Mouse (Mus musculus): ENCODE results near the gene Thada.

Thada gene

DNA sequence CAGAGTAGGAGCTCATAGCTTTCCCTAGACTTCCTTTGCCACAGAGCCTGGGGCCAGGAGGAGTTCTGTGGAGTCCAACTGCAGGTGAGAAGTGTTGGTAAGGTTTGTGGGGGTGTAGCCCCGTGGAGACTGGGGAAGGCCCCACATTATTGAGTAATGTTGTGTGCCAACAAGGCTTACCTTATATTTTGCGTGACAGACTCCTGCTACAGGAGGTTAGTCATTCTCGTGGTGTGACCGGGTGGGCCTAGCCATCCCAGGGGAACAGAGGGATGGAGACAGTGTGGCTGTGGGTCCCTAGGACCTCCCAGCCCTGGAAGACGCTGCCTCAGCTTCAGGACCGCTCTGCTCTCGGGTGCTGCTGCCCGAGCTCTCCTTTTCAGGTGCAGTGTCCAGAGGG is 301.9 kb downstream of the Thada start:
- no peak for DNase-seq (ENCODE audit: low read depth, low spot score)

GRCm38 (mm10) chr17:84163066-84163785 is 302.8 kb downstream of the Thada start:
- no peak for DNase-seq (ENCODE audit: low read depth, low spot score)

GRCm38 (mm10) chr17:84162211-84162760 is 303.7 kb downstream of the Thada start:
- no peak for DNase-seq (ENCODE audit: low read depth, low spot score)

GRCm38 (mm10) chr17:84161231-84161854 is 304.7 kb downstream of the Thada start:
- DNase-seq (ENCODE audit: low read depth, low spot score) = no peak

DNA sequence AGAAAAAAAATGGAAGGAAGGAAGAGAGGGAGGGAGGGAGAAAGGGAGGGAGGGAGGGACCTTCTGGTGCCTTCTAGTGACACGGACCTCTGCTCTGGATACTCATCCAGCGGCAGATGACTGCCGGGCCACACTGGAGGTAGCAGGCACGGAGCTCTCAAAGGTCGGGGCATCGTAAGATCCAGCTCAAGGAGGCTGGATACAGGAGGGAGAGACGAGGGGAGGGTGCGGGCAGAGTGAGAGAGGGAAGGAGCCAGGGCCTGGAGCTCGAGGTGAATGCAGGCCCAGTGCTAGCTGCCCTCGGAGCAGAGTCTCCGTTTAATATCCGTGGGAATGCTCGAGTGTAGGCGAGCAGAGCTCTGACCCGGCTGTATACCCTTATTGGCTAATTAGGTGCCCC is 307.1 kb downstream of the Thada start:
- DNase-seq (ENCODE audit: low read depth, low spot score) = no peak

DNA sequence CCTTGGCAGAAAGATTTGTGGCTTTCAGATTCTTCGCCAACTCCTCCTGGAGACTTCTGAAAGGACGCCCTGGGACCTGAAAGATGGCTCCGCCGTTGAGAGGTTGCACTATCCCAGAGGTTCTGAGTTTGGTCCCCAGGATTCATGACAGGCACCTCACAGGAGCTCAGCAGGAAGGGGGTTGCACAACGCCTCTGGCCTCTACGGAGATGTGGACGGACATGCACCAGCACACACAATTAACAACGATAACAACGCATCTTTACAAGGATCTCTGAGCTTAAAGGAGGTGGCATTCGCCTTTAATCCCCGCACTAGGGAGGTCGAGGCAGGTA is 307.6 kb downstream of the Thada start:
- DNase-seq (ENCODE audit: low read depth, low spot score) = no peak

DNA sequence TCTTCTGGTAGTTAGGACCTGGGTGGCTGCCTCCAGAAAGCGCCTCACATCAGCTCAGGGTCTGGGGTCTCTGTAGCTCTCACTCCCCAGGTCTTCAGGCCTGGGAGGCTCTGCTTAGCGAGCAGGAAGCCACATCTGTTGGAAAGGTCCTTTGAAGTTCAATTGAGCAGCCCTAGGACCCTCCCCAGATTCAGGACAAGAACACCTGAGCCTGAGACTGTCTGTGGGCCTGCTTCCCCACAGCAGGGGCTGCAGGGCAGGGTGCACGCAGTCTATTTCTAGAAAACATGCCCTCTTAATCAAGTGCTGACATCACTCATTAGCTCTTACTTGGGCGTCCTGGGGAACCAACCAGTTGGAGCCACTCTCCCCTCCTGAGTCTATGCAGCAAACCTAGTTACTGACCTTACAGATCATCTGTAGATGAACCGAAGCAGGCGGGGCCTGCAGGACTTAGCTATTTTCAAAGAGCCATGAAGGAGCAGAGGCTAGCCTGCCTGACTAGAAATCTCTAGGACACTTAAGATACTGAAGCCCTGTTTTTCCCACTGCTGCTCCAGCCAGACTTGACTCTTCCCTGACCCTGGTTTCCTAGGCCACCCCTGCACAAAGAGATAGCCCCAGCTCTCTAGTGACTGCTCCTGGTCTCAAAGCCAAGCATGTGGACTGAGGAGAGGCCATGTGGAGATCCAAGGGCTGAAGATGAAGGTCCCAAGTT is 308.1 kb downstream of the Thada start:
- no peak for DNase-seq (ENCODE audit: low read depth, low spot score)

GRCm38 (mm10) chr17:84156748-84157742 is 309.0 kb downstream of the Thada start:
- no peak for DNase-seq (ENCODE audit: low read depth, low spot score)

GRCm38 (mm10) chr17:84156227-84156573 is 309.8 kb downstream of the Thada start:
- no peak for DNase-seq (ENCODE audit: low read depth, low spot score)

- no peak for DNase-seq (ENCODE audit: low read depth, low spot score)
Observed at GRCm38 (mm10) chr17:84155516-84156226, 310.3 kb downstream of the Thada start.

DNA sequence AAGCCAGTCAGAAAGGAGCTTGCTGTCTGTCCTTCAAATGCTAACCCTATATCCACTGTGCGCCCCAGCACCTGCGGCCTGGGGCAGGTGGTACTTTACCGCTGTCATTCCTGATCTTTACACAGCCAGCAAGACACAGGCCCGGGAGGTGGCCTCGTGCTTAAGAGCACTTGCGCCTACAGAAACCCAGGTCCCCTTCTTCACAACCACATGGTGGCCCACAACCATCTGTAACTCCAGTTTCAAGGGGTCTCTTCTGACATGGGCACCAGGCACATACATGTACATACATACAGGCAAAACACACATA is 311.0 kb downstream of the Thada start:
- no peak for DNase-seq (ENCODE audit: low read depth, low spot score)

GRCm38 (mm10) chr17:84154302-84155028 is 311.5 kb downstream of the Thada start:
- DNase-seq (ENCODE audit: low read depth, low spot score) = no peak

- DNase-seq (ENCODE audit: low read depth, low spot score) = no peak
Observed at GRCm38 (mm10) chr17:84152976-84153786, 312.8 kb downstream of the Thada start.

DNA sequence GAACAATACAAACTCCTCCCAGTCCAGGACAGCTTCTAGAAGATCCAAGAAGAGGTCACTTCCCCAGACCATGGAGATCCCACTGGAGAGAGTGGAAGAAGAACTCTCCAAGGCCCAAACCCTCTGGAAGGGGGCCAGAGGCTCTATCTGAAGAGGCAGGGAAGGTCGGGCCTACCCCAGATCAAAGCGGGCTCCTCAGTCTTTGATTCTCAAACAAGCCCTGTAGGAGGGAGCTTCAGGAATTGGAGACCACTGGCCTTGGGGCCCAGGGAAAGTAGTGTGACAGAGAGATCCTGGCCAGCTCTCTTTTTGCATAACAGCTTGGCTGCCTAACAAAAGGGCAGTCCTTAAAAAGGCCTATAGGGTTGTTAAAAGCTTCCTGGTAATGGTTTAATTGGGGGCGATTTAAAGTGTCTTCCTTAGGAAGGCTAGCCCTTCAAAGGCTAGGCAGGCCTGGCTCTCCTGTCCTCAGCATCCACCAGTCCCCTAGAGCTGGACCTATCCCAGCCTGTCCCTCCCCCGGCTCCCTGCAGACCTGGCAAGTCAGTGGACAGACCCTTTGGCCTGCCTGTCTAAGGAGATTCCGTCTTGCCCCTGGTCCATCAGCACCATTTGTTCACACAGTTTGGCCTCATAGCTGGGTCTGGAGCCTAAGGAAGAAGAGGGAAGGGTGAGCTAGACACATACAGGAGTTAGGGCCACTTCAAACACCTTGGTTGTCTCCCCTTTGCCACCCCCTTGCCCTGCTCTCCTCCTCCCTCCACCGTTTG is 313.6 kb downstream of the Thada start:
- no peak for DNase-seq (ENCODE audit: low read depth, low spot score)

GRCm38 (mm10) chr17:84151306-84151705 is 314.7 kb downstream of the Thada start:
- no peak for DNase-seq (ENCODE audit: low read depth, low spot score)

DNA sequence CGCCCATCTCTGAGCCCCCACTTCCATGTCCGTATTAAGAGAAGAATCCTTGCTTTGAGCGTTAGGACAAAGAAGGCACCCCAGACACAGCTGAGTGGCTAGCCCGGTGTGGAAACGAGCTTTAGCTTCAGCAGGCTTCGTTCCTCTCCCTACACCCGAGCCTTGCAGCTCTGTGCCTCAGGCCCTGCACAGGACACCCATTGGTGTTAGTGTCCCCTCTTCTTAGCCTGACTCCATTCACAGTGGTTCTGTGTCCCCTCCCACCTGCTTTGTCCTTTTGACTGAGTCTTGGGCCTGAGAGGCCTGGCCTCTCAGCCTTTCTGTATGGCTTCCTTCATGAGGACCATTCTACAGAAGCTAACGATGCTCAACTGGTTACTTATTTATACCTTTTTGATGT is 315.7 kb downstream of the Thada start:
- DNase-seq (ENCODE audit: low read depth, low spot score) = no peak

GRCm38 (mm10) chr17:84149566-84149965 is 316.4 kb downstream of the Thada start:
- no peak for DNase-seq (ENCODE audit: low read depth, low spot score)

Measured in skeletal muscle tissue, adult 2 months (tissue).